Mouse (Mus musculus): Measurements from ENCODE around the gene Ptgdr2.

DNA sequence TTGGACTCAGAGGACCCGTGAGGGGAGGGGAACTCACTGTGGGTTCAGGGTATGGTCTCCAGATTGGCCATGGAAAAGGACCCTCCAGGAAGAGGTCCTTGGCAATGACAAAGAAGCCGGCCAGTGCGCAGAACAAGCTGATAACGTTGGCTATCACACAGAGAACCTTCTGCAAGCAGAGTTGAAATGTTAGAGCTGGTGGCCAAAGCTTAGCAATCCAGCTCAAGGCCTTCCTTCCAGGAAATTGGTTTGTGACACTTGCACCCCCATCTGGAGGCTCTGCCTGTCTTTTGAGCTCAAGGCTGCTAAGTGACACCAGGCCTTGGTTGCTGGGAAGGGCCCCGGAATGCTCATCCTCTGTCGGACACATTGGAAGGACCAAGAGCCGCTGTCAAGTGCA, 28.8 kb downstream of the Ptgdr2 start:
- TF ChIP-seq CTCF (IDR thresholded peaks at IDR 0.05) (no peak), POLR2A (IDR thresholded peaks at IDR 0.05; ENCODE audit: insufficient read depth, low read depth, low read length) (no peak)
